Mouse (Mus musculus) midbrain, embryonic 15.5 days (tissue): ENCODE results near the gene Plp2. TPM values are rescaled to one million over a fixed set of nuclear protein-coding genes. Genes with fewer than 3 reads are reported as not detected.

Experiments
- ATAC-seq: fragments of 200-750 bp; cut with Nextera tagmentation; replicated peaks from 2 replicates; pipeline ENCODE4 v1.8.0; 2017; ENCODE audit warnings: moderate TSS enrichment
- H3K27ac ChIP-seq: fragments of 300-500 bp; sonication (generic); 2 replicates; pipeline ENCODE4 v1.5.1; 2015; ENCODE audit warnings: mild to moderate bottlenecking, inconsistent platforms
- H3K27me3 ChIP-seq: fragments of 300-500 bp; sonication (generic); replicated peaks from 2 replicates; pipeline ENCODE4 v1.6.1; 2015; ENCODE audit warnings: inconsistent platforms
- H3K36me3 ChIP-seq: fragments of 300-500 bp; sonication (generic); replicated peaks from 2 replicates; pipeline ENCODE4 v1.6.1; 2015; ENCODE audit warnings: inconsistent platforms
- H3K4me1 ChIP-seq: fragments of 300-500 bp; sonication (generic); 2 replicates; pipeline ENCODE4 v1.6.1; 2015; ENCODE audit warnings: inconsistent platforms
- H3K4me2 ChIP-seq: fragments of 300-500 bp; sonication (generic); 2 replicates; pipeline ENCODE4 v1.6.1; 2015; ENCODE audit warnings: inconsistent platforms, mild to moderate bottlenecking, moderate library complexity
- H3K4me3 ChIP-seq: fragments of 300-500 bp; sonication (generic); 2 replicates; pipeline ENCODE4 v1.5.1; 2015; ENCODE audit warnings: mild to moderate bottlenecking, inconsistent platforms
- H3K9ac ChIP-seq: fragments of 300-500 bp; sonication (generic); 2 replicates; pipeline ENCODE4 v1.6.1; 2015; ENCODE audit warnings: mild to moderate bottlenecking, inconsistent platforms
- H3K9me3 ChIP-seq: fragments of 300-500 bp; sonication (generic); 2 replicates; pipeline ENCODE4 v1.6.1; 2016; ENCODE audit warnings: inconsistent platforms
- WGBS: fragments of 180-500 bp; shearing (Covaris S2); methylation state at CpG from one replicate; pipeline ENCODE4 v1.1.7; 2015; ENCODE audit warnings: mixed read lengths; 5-methylcytosine and 5-hydroxymethylcytosine counted together
- polyA plus RNA-seq: library from polyadenylated mRNA; unstranded; fragments of >200 nt; fragmentation: Nextera tagmentation; extraction: Ambion mirVana; gene quantifications from 2 replicates; pipeline ENCODE4 v1.2.1, GENCODE M21; 2015

Plp2 gene
- polyA plus RNA-seq, 1 experiment from 2014 or later, result 17.5 TPM

DNA sequence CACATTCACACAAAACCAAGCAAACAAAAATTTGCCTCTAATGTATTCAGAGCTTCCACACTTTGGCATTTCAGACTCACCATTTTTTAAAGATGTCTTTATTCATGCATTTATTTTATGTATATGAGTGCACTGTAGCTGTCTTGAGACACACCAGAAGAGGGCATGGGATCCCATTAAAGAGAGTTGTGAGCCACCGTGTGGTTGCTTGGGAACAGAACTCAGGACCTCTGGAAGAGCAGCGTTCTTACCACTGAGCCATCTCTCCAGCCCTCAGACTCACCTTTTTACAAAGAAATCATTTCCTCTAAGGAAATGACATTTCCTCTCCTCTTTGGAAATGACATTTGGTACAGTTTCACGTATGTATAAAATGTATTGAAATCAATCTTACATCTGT is 7.8 kb upstream of the Plp2 start:
- Histone ChIP-seq H3K9ac (no peak overlapping the region), H3K36me3 (no peaks in the 10 kb centered on the region), H3K4me3 (no peak overlapping the region), H3K27ac (no peak overlapping the region), H3K27me3 (no peaks in the 10 kb centered on the region), H3K4me2 (no peak overlapping the region), H3K4me1 (no peaks in the 10 kb centered on the region; the same call in 1 of the 2 replicates), H3K9me3 (no peaks in the 10 kb centered on the region)
- 47% methylated on average over 3 of the region's 3 CpGs for WGBS
- ATAC-seq, result no peak

DNA sequence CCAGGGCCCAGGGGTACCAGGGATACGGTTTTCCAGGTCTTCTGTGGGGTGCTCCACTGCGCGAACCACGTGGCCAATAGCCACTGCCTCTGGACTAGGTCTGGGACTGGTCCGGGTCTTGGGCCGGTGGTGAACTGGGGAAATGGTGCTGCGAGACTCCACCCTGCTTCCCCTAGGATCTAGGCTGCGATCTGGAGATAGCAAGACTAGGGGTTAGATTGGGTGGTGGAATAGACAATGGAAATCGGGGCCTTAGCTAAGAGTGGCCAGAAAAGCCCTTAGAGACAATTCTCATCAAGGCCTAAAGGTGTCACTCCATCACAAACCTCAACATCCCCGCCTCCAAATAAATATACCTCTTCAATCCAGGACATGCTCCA is 3.8 kb upstream of the Plp2 start:
- Histone ChIP-seq H3K27me3 (no peaks in the 10 kb centered on the region; the same call in 1 of the 2 replicates), H3K4me2 (peak overlapping the region; percentile 46), H3K4me1 (no peaks in the 10 kb centered on the region; the same call in 1 of the 2 replicates), H3K27ac (no peak overlapping the region), H3K36me3 (no peaks in the 10 kb centered on the region), H3K4me3 (peak overlapping the region; percentile 24), H3K9me3 (no peaks in the 10 kb centered on the region), H3K9ac (no peak overlapping the region)
- WGBS, result 46% methylated on average over 10 of the region's 10 CpGs
- ATAC-seq, result peak; percentile 12; the same call in 1 of the 2 replicates

DNA sequence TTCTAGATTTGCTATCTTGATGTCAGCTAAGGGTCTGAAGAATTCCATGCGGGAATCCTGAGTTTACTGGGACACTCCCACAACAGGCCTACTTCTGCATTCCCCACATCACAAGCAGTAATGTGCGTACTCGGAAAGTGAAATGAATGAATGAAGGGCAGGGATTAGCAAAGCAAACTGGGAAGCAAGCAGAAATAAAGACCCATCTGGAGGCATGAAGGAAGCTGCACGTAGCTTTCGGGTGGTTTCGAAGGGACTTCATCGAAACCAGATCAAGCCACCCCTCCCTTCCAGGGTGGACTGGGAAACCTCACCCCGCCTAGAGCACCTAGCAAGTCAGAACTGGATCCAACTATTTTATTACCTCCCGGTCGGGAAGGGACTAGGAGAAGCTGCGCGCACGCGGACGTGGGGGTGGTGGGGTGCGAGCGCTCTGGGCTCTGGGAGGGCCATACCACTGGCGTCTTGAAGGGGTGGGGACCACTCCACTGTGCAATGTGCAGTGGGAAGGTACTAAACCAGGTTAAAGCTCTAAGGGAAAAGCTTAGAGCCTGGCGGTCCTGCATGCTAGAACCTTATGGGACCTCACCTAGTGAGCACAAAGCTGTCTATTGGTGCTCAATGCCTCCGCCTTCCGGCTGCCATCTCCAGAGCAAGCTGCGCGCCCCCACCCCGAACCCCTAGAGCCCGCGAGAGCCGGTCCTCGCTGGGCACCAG is 3.3 kb upstream of the Plp2 start:
- H3K4me1 ChIP-seq, result no peaks in the 10 kb centered on the region; the same call in 1 of the 2 replicates
- peak overlapping the region; percentile 24 for H3K4me3 ChIP-seq
- ATAC-seq, result peak; percentile 28
- H3K27me3 ChIP-seq, result no peaks in the 10 kb centered on the region; the same call in 1 of the 2 replicates
- no peaks in the 10 kb centered on the region for H3K36me3 ChIP-seq
- no peak overlapping the region for H3K27ac ChIP-seq
- peak overlapping the region; percentile 46 for H3K4me2 ChIP-seq
- no peak overlapping the region for H3K9ac ChIP-seq
- WGBS, result 38% methylated on average over 28 of the region's 28 CpGs
- no peaks in the 10 kb centered on the region for H3K9me3 ChIP-seq

DNA sequence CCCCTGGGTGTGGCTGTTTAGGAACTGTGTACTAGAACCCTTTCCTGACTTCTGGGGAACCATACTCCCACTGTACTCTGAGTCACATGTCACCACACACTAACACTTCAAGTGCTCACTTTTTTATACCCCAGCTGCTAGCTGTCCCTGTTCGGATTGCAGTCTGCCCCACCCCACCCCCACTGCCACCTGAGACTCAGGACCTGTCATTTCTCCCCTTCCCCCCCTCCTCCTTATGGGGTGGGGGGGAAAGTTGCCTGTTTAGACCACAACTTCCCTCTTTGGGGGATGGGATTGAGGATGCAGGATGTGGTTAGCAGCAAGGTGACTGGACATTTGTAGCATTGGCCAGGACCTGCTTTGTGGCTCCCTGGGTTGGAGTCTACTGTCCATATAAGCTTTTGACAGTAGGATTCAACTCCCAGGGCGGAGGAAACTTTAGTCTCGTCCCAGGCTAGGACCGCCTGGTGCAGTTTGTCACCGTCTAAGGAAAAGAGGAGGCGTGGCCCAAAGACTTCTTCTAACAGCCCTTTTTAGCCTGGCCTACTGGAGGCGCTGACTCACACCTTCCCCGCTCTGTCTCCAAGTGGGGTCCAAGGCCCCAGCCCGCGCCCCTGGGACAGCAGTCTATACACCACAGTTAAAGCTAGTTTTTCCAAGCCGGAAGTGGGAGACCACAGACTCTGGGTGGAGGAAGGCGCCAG is 2.5 kb upstream of the Plp2 start:
- Histone ChIP-seq H3K4me1 (no peaks in the 10 kb centered on the region; the same call in 1 of the 2 replicates), H3K9me3 (no peaks in the 10 kb centered on the region), H3K4me3 (no peak overlapping the region), H3K4me2 (no peak overlapping the region), H3K36me3 (no peaks in the 10 kb centered on the region), H3K27ac (no peak overlapping the region), H3K9ac (no peak overlapping the region), H3K27me3 (no peaks in the 10 kb centered on the region; the same call in 1 of the 2 replicates)
- no peak for ATAC-seq
- WGBS, result 47% methylated on average over 12 of the region's 12 CpGs

DNA sequence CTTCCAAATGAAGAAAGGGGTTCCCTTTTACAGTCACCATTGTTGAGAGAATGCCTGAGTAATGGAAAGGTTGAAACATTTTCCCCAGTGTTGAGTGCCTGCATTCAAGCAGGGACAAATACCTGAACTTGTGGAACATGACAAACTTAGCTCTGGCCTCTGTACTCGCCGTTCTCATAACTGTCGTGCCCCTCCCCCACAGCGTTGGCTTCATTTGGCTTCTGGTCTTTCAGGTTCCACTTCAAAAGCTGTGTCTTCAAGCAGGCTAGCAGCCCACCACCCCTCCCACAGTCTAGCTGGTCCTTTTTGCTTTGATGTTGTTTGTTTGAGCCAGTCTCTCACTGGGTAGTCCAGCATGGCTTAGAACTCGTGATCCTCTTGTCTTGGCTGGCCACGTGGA is 1.5 kb upstream of the Plp2 start:
- no peak overlapping the region for H3K27ac ChIP-seq

DNA sequence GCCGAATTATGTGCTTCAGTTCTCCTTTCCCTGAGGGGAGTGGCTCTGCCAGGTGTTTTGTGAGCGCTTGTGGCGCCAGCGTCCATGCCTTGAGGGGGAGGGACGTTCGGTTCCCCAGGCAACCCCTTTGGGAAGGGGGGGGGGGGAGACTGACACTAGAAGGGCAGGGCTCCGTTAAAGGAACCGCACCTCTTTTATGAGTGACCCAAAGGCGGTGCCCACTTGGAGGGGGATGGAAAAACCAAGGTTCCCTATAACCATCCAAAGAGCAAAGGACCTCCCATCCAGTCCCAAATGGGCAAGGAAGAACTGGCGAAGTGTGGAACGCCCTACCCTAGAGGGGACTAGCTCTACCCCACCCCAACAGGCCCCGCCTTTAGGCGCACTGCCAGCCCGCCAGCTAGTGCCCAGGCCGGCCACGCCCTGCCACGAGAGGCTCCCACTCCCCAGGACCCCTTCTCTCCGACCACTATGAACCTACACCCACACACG is 754 bp downstream of the Plp2 start:
- whole genome bisulfite sequencing, result 16% methylated on average over 17 of the region's 19 CpGs
- Histone ChIP-seq H3K27me3 (no peaks in the 10 kb centered on the region; the same call in 1 of the 2 replicates), H3K9me3 (no peaks in the 10 kb centered on the region), H3K4me3 (peak overlapping the region; percentile 34), H3K4me1 (no peaks in the 10 kb centered on the region; the same call in 1 of the 2 replicates), H3K27ac (no peak overlapping the region), H3K4me2 (peak overlapping the region; percentile 46), H3K36me3 (no peaks in the 10 kb centered on the region), H3K9ac (no peak overlapping the region)
- ATAC-seq, result peak; percentile 68

More for the DNA sequence above, 1.5 kb upstream of the Plp2 start:
- H3K4me2 ChIP-seq, result no peak overlapping the region
- ATAC-seq, result no peak
- H3K9me3 ChIP-seq, result no peaks in the 10 kb centered on the region
- WGBS, result 59% methylated on average over 6 of the region's 6 CpGs
- no peak overlapping the region for H3K4me3 ChIP-seq
- H3K9ac ChIP-seq, result no peak overlapping the region
- H3K36me3 ChIP-seq, result no peaks in the 10 kb centered on the region
- no peaks in the 10 kb centered on the region; the same call in 1 of the 2 replicates for H3K27me3 ChIP-seq
- H3K4me1 ChIP-seq, result no peaks in the 10 kb centered on the region; the same call in 1 of the 2 replicates

DNA sequence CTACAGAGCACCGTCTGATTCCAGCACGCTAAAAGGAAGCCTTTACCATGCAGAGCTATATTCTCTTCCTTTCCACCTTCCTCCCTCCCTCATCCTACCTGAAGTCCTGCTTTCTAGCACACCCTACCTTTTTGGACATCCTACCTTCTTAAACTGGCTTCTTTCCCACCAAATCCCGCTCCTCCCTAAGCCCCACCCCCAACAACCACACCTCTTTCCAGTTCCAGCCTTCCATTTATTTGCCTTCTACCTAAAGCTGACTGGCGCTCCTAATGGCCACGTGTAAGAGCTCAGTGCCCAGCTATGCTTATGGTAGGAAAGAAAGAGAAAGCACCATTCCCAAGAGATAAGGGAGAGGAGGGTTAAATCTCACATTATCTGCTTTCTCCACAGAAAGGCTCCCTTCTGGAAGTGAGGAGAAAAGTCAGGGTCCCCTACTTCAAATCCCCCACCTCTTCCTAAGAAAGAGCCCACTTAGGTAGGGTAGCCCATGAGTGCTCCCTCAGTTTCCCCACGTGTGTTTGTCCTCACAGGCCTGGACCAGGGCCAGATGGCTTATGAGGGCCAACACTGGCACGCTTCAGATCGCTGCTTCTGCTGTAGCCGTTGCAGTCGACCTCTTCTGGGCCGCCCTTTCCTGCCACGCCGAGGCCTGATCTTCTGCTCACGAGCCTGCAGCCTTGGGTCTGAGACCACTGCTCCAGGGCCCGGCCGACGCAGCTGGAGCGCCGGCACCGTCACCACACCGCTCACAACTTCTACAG is 5.3 kb downstream of the Plp2 start:
- no peaks in the 10 kb centered on the region for H3K27me3 ChIP-seq
- no peak overlapping the region for H3K9ac ChIP-seq
- no peak overlapping the region for H3K4me3 ChIP-seq
- no peak for ATAC-seq
- no peak overlapping the region for H3K4me2 ChIP-seq
- no peaks in the 10 kb centered on the region for H3K36me3 ChIP-seq
- no peak overlapping the region for H3K27ac ChIP-seq
- no peaks in the 10 kb centered on the region for H3K9me3 ChIP-seq
- 76% methylated on average over 21 of the region's 21 CpGs for WGBS
- H3K4me1 ChIP-seq, result no peaks in the 10 kb centered on the region

DNA sequence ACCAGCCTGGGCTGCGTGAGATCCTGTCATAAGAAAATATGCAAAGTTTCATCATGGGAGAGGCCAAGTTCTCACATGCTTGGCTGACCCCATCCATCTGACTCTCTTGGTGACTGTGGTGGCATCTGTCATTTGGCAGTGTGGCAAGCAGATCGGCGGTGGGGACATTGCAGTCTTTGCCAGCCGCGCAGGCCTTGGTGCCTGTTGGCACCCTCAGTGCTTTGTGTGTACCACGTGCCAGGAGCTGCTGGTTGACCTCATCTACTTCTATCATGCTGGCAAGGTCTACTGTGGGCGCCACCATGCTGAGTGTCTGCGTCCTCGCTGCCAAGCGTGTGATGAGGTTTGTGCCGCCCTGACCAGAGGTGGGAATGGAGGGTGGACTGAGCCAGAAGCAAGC is 6.4 kb downstream of the Plp2 start:
- no peaks in the 10 kb centered on the region for H3K27me3 ChIP-seq
- no peaks in the 10 kb centered on the region for H3K36me3 ChIP-seq
- no peak for ATAC-seq
- 85% methylated on average over 11 of the region's 11 CpGs for WGBS
- no peaks in the 10 kb centered on the region for H3K4me1 ChIP-seq
- no peak overlapping the region for H3K9ac ChIP-seq
- H3K27ac ChIP-seq, result no peak overlapping the region
- no peak overlapping the region for H3K4me3 ChIP-seq
- H3K9me3 ChIP-seq, result no peaks in the 10 kb centered on the region
- no peak overlapping the region for H3K4me2 ChIP-seq

DNA sequence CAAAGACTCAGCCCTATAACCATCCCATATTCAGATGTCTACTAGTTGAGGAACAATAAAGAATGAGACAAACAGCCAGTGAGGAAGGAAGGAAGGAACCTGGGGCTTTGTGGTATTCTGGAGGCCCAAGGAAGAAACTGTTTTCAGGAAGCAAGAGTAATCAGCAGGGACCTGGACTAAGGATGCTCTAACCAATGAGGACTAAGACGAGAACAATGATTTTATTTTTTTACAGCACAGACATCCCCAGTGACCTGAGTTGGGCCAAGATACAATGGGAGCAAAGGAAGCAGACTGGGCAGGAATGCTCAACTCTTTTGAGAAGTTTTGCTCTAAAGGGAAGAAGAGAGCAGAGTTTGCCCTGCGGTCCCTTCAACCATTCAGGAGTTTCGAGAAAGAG is 8.3 kb downstream of the Plp2 start:
- WGBS, result 72% methylated on average over 3 of the region's 3 CpGs
- ATAC-seq, result no peak
- Histone ChIP-seq H3K4me2 (no peak overlapping the region), H3K27ac (no peak overlapping the region), H3K4me3 (no peak overlapping the region), H3K27me3 (no peaks in the 10 kb centered on the region), H3K9me3 (no peaks in the 10 kb centered on the region), H3K36me3 (no peaks in the 10 kb centered on the region), H3K4me1 (no peaks in the 10 kb centered on the region), H3K9ac (no peak overlapping the region)

DNA sequence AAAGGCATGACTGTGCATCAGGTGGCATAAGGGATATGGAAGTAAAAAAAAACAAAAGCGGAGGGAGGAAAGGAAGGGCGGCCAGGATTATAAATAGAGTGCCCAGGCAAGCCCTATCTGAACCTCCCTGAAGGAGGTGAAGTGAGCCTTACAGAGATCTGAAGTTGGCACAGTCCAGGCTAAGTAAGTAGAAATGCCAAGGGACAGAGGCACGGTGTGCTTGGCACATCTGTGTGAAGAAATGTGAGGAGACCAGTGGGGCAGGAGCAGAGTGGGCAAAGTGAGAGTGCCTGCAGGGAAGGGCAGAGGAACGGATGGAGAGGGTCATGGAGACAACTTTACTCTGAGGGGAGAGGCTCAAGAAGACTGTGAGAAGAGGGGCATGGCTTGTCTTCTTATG is 10.1 kb downstream of the Plp2 start:
- Histone ChIP-seq H3K9ac (no peak overlapping the region), H3K4me3 (no peak overlapping the region), H3K27ac (no peak overlapping the region), H3K27me3 (no peaks in the 10 kb centered on the region), H3K4me2 (no peak overlapping the region), H3K4me1 (no peaks in the 10 kb centered on the region; the same call in 1 of the 2 replicates), H3K36me3 (no peaks in the 10 kb centered on the region), H3K9me3 (no peaks in the 10 kb centered on the region)
- no peak for ATAC-seq
- 79% methylated on average over 4 of the region's 4 CpGs for WGBS

DNA sequence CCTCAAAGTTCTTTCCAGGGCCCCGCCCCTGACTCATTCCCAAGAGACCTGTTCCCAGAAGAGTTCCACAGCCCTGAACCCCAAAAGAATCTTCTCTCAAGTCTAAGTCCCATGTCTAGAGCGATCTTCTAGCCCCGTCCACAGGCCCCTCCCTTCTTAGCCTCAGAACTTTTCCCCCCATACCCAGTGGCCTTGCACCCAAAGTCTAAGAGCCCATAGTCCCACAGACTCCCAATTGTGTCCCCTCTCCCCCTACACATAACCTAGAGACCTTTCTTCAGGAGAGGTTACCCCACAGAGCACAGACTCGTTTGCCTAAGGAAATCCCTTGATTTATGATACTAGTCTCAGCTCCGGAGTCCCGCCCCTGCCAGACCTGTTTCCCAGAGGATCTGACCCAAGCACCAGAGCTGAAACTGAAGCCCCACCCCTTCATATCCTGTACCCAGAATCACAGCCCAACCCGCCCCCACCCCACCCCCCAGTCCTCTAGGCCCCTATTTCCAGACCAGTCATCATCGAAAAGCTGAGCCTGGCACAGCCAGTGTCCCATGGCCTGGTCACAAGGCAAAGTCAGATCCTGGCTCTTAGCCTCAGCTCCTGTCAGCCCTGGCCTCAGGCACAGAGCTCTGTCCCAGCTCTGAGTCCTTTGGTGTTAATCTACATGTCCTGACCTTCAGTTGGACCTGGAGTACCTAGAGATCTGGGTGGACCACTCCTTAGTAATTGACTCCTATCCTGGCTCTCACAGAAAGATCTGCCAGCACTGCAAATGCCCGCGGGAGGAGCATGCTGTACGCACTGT is 12.2 kb downstream of the Plp2 start:
- no peaks in the 10 kb centered on the region for H3K27me3 ChIP-seq
- H3K27ac ChIP-seq, result no peak overlapping the region
- no peak overlapping the region for H3K4me2 ChIP-seq
- H3K4me1 ChIP-seq, result no peaks in the 10 kb centered on the region; the same call in 1 of the 2 replicates
- no peak overlapping the region for H3K4me3 ChIP-seq
- H3K9ac ChIP-seq, result no peak overlapping the region
- H3K36me3 ChIP-seq, result no peaks in the 10 kb centered on the region
- 0 out of 2 replicates have a peak, but pooled peaks have one; percentile 20 for ATAC-seq
- WGBS, result 63% methylated on average over 11 of the region's 11 CpGs
- no peaks in the 10 kb centered on the region for H3K9me3 ChIP-seq
